Mouse (Mus musculus): ENCODE data around the gene Rab27a. TPM values are rescaled to one million over a fixed set of nuclear protein-coding genes. Genes with fewer than 3 reads are reported as not detected.

Gene Rab27a
- polyA plus RNA-seq, 1 experiment, result 14.8 TPM

GRCm38 (mm10) chr9:73045711-73046110, 1.1 kb downstream of the Rab27a start:
- H3K27ac ChIP-seq (ENCODE audit: control insufficient read depth, insufficient read depth, low read depth, low read length), result no peak overlapping the region
- TF ChIP-seq POLR2A (IDR thresholded peaks at IDR 0.05; ENCODE audit: control insufficient read depth, low read depth, low read length), result no peak
- no peak for TF ChIP-seq CTCF (IDR thresholded peaks at IDR 0.05; ENCODE audit: control insufficient read depth, insufficient read depth, insufficient replicate concordance, low read depth, low read length)
- no peaks in the 10 kb centered on the region for H3K36me3 ChIP-seq (ENCODE audit: control insufficient read depth, insufficient read depth, low read length)
- H3K4me3 ChIP-seq (ENCODE audit: control insufficient read depth, low read depth, low read length), result no peak overlapping the region
- H3K4me1 ChIP-seq (ENCODE audit: control insufficient read depth, insufficient read depth, low read length), result peaks cover 3% of the 10 kb centered on the region; the same call in 1 of the 2 replicates
- no peaks in the 10 kb centered on the region for H3K27me3 ChIP-seq (ENCODE audit: control insufficient read depth, insufficient read depth, low read length)

- Histone ChIP-seq H3K4me3 (ENCODE audit: control insufficient read depth, low read depth, low read length) (no peak overlapping the region), H3K4me1 (ENCODE audit: control insufficient read depth, insufficient read depth, low read length) (peaks cover 3% of the 10 kb centered on the region; the same call in 1 of the 2 replicates), H3K27me3 (ENCODE audit: control insufficient read depth, insufficient read depth, low read length) (no peaks in the 10 kb centered on the region), H3K36me3 (ENCODE audit: control insufficient read depth, insufficient read depth, low read length) (no peaks in the 10 kb centered on the region), H3K27ac (ENCODE audit: control insufficient read depth, insufficient read depth, low read depth, low read length) (no peak overlapping the region)
- no peak for TF ChIP-seq CTCF (IDR thresholded peaks at IDR 0.05; ENCODE audit: control insufficient read depth, insufficient read depth, insufficient replicate concordance, low read depth, low read length)
These were observed 3.3 kb downstream of the Rab27a start for GRCm38 (mm10) chr9:73047906-73048305.

- H3K36me3 ChIP-seq (ENCODE audit: control insufficient read depth, insufficient read depth, low read length), result no peaks in the 10 kb centered on the region
- peaks cover 1% of the 10 kb centered on the region; the same call in 1 of the 2 replicates for H3K4me1 ChIP-seq (ENCODE audit: control insufficient read depth, insufficient read depth, low read length)
- no peaks in the 10 kb centered on the region for H3K27me3 ChIP-seq (ENCODE audit: control insufficient read depth, insufficient read depth, low read length)
- no peak for TF ChIP-seq CTCF (IDR thresholded peaks at IDR 0.05; ENCODE audit: control insufficient read depth, insufficient read depth, insufficient replicate concordance, low read depth, low read length)
- TF ChIP-seq POLR2A (IDR thresholded peaks at IDR 0.05; ENCODE audit: control insufficient read depth, low read depth, low read length), result no peak
- no peak overlapping the region for H3K27ac ChIP-seq (ENCODE audit: control insufficient read depth, insufficient read depth, low read depth, low read length)
- no peak overlapping the region for H3K4me3 ChIP-seq (ENCODE audit: control insufficient read depth, low read depth, low read length)
These were observed 4.3 kb downstream of the Rab27a start for GRCm38 (mm10) chr9:73048927-73049326.

GRCm38 (mm10) chr9:73049833-73050232, 5.2 kb downstream of the Rab27a start:
- no peak for TF ChIP-seq CTCF (IDR thresholded peaks at IDR 0.05; ENCODE audit: control insufficient read depth, insufficient read depth, insufficient replicate concordance, low read depth, low read length)
- TF ChIP-seq POLR2A (IDR thresholded peaks at IDR 0.05; ENCODE audit: control insufficient read depth, low read depth, low read length), result no peak
- Histone ChIP-seq H3K4me1 (ENCODE audit: control insufficient read depth, insufficient read depth, low read length) (no peaks in the 10 kb centered on the region; the same call in 1 of the 2 replicates), H3K27ac (ENCODE audit: control insufficient read depth, insufficient read depth, low read depth, low read length) (no peak overlapping the region), H3K27me3 (ENCODE audit: control insufficient read depth, insufficient read depth, low read length) (no peaks in the 10 kb centered on the region), H3K4me3 (ENCODE audit: control insufficient read depth, low read depth, low read length) (no peak overlapping the region), H3K36me3 (ENCODE audit: control insufficient read depth, insufficient read depth, low read length) (no peaks in the 10 kb centered on the region)

GRCm38 (mm10) chr9:73050606-73051005, 6.0 kb downstream of the Rab27a start:
- H3K4me1 ChIP-seq (ENCODE audit: control insufficient read depth, insufficient read depth, low read length), result no peaks in the 10 kb centered on the region
- H3K36me3 ChIP-seq (ENCODE audit: control insufficient read depth, insufficient read depth, low read length), result no peaks in the 10 kb centered on the region
- TF ChIP-seq CTCF (IDR thresholded peaks at IDR 0.05; ENCODE audit: control insufficient read depth, insufficient read depth, insufficient replicate concordance, low read depth, low read length) (no peak), POLR2A (IDR thresholded peaks at IDR 0.05; ENCODE audit: control insufficient read depth, low read depth, low read length) (no peak)

GRCm38 (mm10) chr9:73055441-73055911, 10.8 kb downstream of the Rab27a start:
- no peak overlapping the region for H3K4me3 ChIP-seq (ENCODE audit: control insufficient read depth, low read depth, low read length)
- TF ChIP-seq POLR2A (IDR thresholded peaks at IDR 0.05; ENCODE audit: control insufficient read depth, low read depth, low read length), result no peak
- TF ChIP-seq CTCF (IDR thresholded peaks at IDR 0.05; ENCODE audit: control insufficient read depth, insufficient read depth, insufficient replicate concordance, low read depth, low read length), result no peak
- H3K27ac ChIP-seq (ENCODE audit: control insufficient read depth, insufficient read depth, low read depth, low read length), result no peak overlapping the region
- no peaks in the 10 kb centered on the region for H3K27me3 ChIP-seq (ENCODE audit: control insufficient read depth, insufficient read depth, low read length)
- no peaks in the 10 kb centered on the region for H3K36me3 ChIP-seq (ENCODE audit: control insufficient read depth, insufficient read depth, low read length)
- H3K4me1 ChIP-seq (ENCODE audit: control insufficient read depth, insufficient read depth, low read length), result no peaks in the 10 kb centered on the region

More at GRCm38 (mm10) chr9:73050606-73051005, 6.0 kb downstream of the Rab27a start:
- Histone ChIP-seq H3K27me3 (ENCODE audit: control insufficient read depth, insufficient read depth, low read length) (no peaks in the 10 kb centered on the region), H3K4me3 (ENCODE audit: control insufficient read depth, low read depth, low read length) (no peak overlapping the region), H3K27ac (ENCODE audit: control insufficient read depth, insufficient read depth, low read depth, low read length) (no peak overlapping the region)

GRCm38 (mm10) chr9:73059224-73059623, 14.6 kb downstream of the Rab27a start:
- H3K36me3 ChIP-seq (ENCODE audit: control insufficient read depth, insufficient read depth, low read length), result no peaks in the 10 kb centered on the region

More at GRCm38 (mm10) chr9:73059224-73059623, 14.6 kb downstream of the Rab27a start:
- TF ChIP-seq POLR2A (IDR thresholded peaks at IDR 0.05; ENCODE audit: control insufficient read depth, low read depth, low read length), result no peak
- no peak for TF ChIP-seq CTCF (IDR thresholded peaks at IDR 0.05; ENCODE audit: control insufficient read depth, insufficient read depth, insufficient replicate concordance, low read depth, low read length)
- H3K27me3 ChIP-seq (ENCODE audit: control insufficient read depth, insufficient read depth, low read length), result no peaks in the 10 kb centered on the region
- no peak overlapping the region for H3K4me3 ChIP-seq (ENCODE audit: control insufficient read depth, low read depth, low read length)
- no peak overlapping the region for H3K27ac ChIP-seq (ENCODE audit: control insufficient read depth, insufficient read depth, low read depth, low read length)
- peaks cover 3% of the 10 kb centered on the region for H3K4me1 ChIP-seq (ENCODE audit: control insufficient read depth, insufficient read depth, low read length)

Data from testis, adult 2 months (tissue).